Mouse (Mus musculus): ENCODE data around the gene Syn3. TPM values are rescaled to one million over a fixed set of nuclear protein-coding genes. Genes with fewer than 3 reads are reported as not detected.

Gene Syn3
- polyA plus RNA-seq, 1 experiment from 2014 or later, result 4.9 TPM

DNA sequence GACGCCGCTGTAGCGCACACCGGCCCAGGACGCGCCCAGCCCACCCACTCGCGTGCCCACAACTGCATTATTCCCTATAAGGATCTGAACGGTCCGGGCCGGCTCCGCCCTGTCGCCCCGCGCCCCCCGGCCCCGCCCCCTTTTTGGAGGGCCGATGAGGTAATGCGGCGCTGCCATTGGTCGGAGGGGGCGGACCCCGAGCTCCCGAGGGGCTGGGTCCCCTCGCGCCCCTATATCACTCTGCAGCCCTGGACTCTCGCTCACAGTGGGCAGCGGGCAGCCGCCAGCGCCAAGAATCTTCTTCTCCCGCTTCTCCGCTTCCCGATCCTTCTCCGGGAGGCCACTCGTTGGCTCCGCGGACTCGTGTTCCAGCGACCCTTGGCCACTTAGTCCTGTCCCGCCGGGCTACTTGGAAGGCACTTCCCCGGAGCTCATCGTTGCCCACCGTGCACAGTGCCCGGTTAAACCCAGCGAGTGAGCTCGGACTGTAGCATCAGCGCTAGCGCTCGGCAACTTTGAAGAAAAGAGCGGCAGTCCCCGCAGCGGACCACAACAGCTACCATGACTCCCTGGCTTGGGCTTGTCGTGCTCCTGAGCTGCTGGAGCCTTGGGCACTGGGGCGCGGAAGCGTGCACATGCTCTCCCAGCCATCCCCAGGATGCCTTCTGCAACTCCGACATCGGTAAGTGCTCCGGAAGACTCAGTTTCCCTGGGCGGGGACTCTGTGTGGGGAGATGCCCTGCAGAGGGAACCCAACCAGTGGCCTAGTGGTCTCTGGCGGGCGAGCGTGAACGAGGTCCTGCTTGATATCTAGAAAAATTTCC lies 198.2 kb downstream of the Syn3 start, which contains the start of gene Timp3:
Gene Timp3 (plus strand): TSS at position 80 of the 824 bp plus-strand sequence.
- Histone ChIP-seq H3K4me1 (peaks cover 40% of the 10 kb centered on the region), H3K9me3 (no peaks in the 10 kb centered on the region), H3K4me2 (peak within 1 kb of the TSS; percentile 91), H3K4me3 (peak within 1 kb of the TSS; percentile 71), H3K27me3 (no peaks in the 10 kb centered on the region), H3K36me3 (no peaks in the 10 kb centered on the region), H3K9ac (peak within 1 kb of the TSS; percentile 85), H3K27ac (peak within 1 kb of the TSS; percentile 60)
- ATAC-seq (ENCODE audit: insufficient number of reproducible peaks, insufficient read depth, low FRiP score, low TSS enrichment, low read depth), result peak; percentile 74
- under 1% methylated on average over 54 of the region's 65 CpGs for whole genome bisulfite sequencing

DNA sequence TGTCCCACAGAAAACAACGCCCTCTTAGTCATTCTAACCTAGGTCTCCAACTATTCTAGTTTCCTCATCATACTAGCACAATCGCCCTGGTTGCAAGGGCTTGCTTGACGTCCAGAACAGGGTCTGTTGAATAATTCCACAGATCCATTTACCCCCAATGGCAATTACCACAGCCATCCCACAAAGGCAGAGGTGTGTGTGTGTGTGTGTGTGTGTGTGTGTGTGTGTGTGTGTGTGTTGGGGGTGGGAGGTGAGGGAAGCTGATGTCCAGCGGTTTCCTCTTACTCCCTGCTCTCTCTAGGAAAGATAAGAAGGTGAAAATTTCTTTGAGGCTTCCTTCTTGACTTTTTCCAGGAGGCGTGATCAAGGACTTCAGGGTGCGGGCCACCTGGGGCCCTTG lies 198.9 kb downstream of the Syn3 start:
- Histone ChIP-seq H3K27me3 (no peaks in the 10 kb centered on the region), H3K9ac (peak overlapping the region; percentile 85), H3K4me1 (peaks cover 47% of the 10 kb centered on the region), H3K4me3 (peak overlapping the region; percentile 71), H3K9me3 (no peaks in the 10 kb centered on the region), H3K27ac (0 out of 2 replicates have a peak overlapping the region, but pooled peaks have one; percentile 9), H3K36me3 (no peaks in the 10 kb centered on the region), H3K4me2 (peak overlapping the region; percentile 91)
- no peak for ATAC-seq (ENCODE audit: insufficient number of reproducible peaks, insufficient read depth, low FRiP score, low TSS enrichment, low read depth)
- 35% methylated on average over 6 of the region's 6 CpGs for WGBS

DNA sequence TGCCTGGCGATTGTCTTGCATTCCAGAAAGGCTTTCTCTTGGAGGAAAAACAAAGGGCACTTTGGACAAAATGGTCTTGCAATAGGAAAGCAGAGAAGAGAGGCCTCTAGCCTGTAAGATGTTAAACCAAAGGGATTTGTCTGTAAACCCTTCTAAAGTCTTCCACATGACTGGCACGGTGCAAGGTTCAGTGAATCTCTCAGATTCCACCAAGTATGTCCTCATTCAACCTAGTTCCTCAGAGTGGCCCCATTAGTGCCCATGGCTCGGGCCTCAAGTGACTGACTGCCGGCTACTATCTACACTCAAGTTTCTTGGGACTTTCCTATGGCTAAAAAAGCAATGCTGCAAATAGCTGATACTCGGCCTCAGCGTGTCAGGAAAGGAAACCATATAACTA lies 200.4 kb downstream of the Syn3 start:
- peaks cover 47% of the 10 kb centered on the region for H3K4me1 ChIP-seq
- H3K9me3 ChIP-seq, result no peaks in the 10 kb centered on the region
- H3K9ac ChIP-seq, result no peak overlapping the region
- no peaks in the 10 kb centered on the region for H3K36me3 ChIP-seq
- ATAC-seq (ENCODE audit: insufficient number of reproducible peaks, insufficient read depth, low FRiP score, low TSS enrichment, low read depth), result no peak
- H3K27me3 ChIP-seq, result no peaks in the 10 kb centered on the region
- H3K4me3 ChIP-seq, result no peak overlapping the region
- no peak overlapping the region for H3K27ac ChIP-seq
- no peak overlapping the region for H3K4me2 ChIP-seq
- WGBS, result 78% methylated on average over 6 of the region's 6 CpGs

DNA sequence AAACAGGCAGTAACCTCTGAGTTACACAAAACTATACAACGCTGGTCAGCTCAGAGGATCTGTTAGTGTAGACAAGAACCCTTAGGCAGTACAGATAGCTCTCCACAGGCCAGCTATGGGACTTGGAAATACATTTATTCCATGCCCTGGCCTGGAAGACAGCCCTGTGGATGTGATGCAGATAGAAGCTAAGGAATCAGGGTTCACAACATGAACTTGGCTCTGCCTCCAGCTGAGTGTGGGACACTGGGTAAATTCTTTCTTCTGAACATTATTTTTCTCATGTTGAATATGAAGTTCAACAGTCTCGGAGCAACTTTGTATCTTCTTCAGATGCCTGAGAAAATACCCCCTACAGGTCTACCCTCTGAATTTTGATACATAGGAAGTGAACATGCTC lies 201.4 kb downstream of the Syn3 start:
- Histone ChIP-seq H3K4me2 (no peak overlapping the region), H3K27me3 (no peaks in the 10 kb centered on the region), H3K27ac (no peak overlapping the region), H3K9ac (no peak overlapping the region), H3K4me1 (peaks cover 37% of the 10 kb centered on the region), H3K36me3 (no peaks in the 10 kb centered on the region), H3K4me3 (no peak overlapping the region), H3K9me3 (no peaks in the 10 kb centered on the region)
- 84% methylated on average over 2 of the region's 2 CpGs for WGBS
- ATAC-seq (ENCODE audit: insufficient number of reproducible peaks, insufficient read depth, low FRiP score, low TSS enrichment, low read depth), result no peak

DNA sequence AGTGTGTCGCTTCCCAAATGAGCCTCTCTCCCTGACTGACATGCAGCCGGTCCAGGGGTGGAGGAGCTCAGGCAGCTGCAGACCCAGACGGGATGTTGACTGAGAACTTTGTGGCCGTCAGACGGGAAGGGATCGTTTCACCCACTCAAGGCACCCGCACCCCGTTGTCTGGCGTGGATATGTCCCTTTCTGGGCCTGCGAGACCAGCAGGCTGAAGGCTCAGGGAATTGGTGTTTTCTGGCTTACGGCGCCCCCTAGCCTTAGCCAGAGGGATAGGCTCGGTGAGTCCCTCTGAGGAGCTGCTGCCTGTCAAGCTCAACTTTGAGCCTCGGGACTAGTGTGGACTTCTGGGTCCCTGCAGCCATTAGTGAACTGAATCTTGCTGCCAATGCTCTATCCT lies 202.6 kb downstream of the Syn3 start:
- Histone ChIP-seq H3K9me3 (no peaks in the 10 kb centered on the region), H3K9ac (peak overlapping the region; percentile 62), H3K4me1 (peaks cover 28% of the 10 kb centered on the region), H3K27ac (peak overlapping the region; percentile 94), H3K4me2 (peak overlapping the region; percentile 65), H3K27me3 (no peaks in the 10 kb centered on the region), H3K4me3 (peak overlapping the region; percentile 28), H3K36me3 (no peaks in the 10 kb centered on the region)
- 0 out of 2 replicates have a peak, but pooled peaks have one; percentile 12 for ATAC-seq (ENCODE audit: insufficient number of reproducible peaks, insufficient read depth, low FRiP score, low TSS enrichment, low read depth)
- 4% methylated on average over 14 of the region's 14 CpGs for whole genome bisulfite sequencing

DNA sequence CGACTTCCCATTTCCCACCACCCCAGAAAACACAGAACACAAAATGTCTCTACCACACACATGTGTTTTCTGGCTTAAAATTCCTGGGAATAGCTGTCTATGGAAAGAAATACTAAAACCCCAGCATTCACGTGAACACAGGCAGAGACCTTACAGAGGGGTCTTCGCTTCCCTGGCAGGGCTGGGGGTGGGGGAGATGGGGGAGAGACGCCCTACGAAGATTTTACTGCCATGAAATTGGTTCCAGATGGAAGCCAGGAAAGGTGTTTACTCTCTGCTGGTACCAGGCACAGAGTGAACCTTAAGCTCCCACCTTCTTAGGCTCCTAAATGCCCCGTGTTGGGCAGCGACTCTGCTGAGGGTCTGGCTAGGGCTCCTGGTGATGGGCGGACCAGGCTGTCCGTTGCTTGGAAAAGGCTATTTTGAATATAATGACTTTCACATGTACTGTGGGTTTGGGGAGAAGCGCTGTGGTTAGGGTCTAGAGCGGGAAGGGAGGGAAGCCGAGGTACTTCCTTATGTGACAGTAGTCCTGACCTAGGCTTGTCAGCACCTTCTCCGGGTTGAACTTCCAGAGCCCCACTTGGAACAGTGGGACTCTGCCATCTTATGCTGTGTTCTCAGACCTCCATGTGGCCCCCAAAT lies 203.1 kb downstream of the Syn3 start:
- Histone ChIP-seq H3K4me1 (peaks cover 30% of the 10 kb centered on the region), H3K27me3 (no peaks in the 10 kb centered on the region), H3K9me3 (no peaks in the 10 kb centered on the region), H3K36me3 (no peaks in the 10 kb centered on the region), H3K4me2 (peak overlapping the region; percentile 65), H3K9ac (peak overlapping the region; percentile 62), H3K4me3 (peak overlapping the region; percentile 28), H3K27ac (peak overlapping the region; percentile 94)
- WGBS, result 9% methylated on average over 13 of the region's 13 CpGs
- ATAC-seq (ENCODE audit: insufficient number of reproducible peaks, insufficient read depth, low FRiP score, low TSS enrichment, low read depth), result peak; percentile 23

DNA sequence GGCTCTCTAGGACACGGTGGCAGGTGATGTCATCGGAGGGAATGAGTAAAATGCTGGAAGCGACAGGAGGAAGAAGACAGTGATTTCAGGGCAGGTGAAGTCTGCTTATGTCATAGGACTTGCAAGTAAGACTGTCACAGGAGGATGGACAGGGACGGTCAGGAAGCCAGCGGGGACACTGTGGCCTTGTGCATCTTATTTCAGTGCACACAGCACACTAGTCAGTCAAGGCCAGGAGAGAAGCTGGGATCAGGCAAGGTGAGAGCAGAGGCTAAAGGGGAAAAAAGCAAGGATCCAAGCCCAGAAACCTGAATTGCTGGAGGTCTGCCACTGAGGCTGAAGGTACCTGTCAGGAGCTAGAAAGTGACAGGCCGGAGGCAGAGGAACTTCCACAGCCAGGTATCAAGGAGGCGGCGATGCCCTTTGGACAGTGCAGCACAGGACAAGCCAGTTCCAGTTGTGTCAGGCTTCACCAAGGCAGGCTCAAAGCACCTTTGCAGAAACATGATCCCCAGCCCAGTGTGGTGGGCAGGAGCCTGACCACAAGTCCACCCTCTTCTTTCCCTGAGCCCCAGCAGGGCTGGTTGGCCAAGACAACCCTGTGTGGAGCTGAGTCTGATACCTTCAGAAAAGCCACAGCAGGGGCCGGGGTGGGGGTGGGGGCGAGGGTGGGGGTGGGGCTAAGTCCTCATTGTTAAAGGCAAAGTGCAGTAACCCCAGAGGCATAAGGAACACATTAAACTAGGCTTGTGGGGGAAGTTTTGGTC lies 203.9 kb downstream of the Syn3 start:
- Histone ChIP-seq H3K9ac (0 out of 2 replicates have a peak overlapping the region, but pooled peaks have one; percentile 16), H3K4me3 (no peak overlapping the region)
- 49% methylated on average over 10 of the region's 10 CpGs for whole genome bisulfite sequencing

DNA sequence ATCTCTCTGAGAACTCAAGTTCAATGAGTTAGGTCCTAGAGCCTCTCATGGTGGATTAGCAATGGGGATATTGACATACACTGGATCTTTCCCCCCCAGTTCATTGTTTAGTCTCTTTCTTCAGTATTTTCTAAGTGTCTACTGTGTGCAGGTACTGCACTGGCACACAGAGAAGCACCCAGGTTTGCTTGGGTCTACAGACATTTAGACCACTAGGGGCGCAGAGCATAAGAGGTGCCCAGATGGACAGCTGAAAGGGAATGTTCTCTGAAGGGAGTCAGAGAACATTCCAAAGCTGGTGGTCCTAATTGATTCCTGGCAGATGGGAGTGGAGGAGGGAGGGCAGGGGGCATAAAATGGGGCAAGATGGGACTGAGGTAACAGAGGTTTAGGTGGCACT lies 204.8 kb downstream of the Syn3 start:
- H3K9ac ChIP-seq, result no peak overlapping the region
- no peaks in the 10 kb centered on the region for H3K36me3 ChIP-seq
- no peak overlapping the region for H3K4me2 ChIP-seq
- no peaks in the 10 kb centered on the region for H3K9me3 ChIP-seq
- H3K4me3 ChIP-seq, result no peak overlapping the region
- no peaks in the 10 kb centered on the region for H3K27me3 ChIP-seq
- peak overlapping the region; percentile 94; the same call in 1 of the 2 replicates for H3K27ac ChIP-seq
- H3K4me1 ChIP-seq, result peaks cover 36% of the 10 kb centered on the region
- 85% methylated on average over 1 of the region's 1 CpGs for WGBS
- no peak for ATAC-seq (ENCODE audit: insufficient number of reproducible peaks, insufficient read depth, low FRiP score, low TSS enrichment, low read depth)

More for the DNA sequence above, 203.9 kb downstream of the Syn3 start:
- ATAC-seq (ENCODE audit: insufficient number of reproducible peaks, insufficient read depth, low FRiP score, low TSS enrichment, low read depth), result peak; percentile 60
- Histone ChIP-seq H3K27ac (peak overlapping the region; percentile 94), H3K4me1 (peaks cover 36% of the 10 kb centered on the region), H3K27me3 (no peaks in the 10 kb centered on the region), H3K4me2 (peak overlapping the region; percentile 65), H3K36me3 (no peaks in the 10 kb centered on the region), H3K9me3 (no peaks in the 10 kb centered on the region)

DNA sequence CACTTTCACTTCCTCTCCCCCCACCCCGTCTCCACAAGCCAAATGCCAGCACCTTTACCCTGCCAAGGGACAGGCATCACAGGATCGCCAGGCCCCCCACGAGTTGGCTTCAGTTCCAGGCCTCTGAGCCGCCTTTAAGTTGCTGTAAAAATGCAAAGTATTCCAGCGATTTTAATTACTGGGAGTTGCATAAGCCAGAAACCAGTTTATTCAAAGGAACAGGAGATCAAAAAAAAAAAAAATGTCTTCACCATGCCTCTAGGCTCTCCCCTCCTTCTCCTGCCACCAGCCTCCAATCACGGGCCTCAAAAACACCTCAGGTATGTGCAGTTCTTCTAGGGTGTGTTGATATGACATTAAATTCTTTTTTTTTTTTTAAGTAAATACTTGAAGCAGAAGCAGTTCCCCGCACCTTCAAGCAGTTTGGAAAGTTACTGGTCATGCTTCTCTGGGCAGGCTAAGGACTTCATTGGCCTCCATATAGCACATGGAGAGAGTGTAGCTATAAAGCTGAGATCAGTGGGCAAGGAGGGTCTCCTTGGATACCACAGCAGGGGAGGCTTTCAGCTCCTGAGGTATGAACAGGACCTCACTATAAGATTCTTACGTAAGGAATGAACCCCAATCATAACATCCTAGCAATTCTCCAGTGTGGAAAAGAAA lies 208.5 kb downstream of the Syn3 start:
- H3K9ac ChIP-seq, result no peak overlapping the region
- ATAC-seq (ENCODE audit: insufficient number of reproducible peaks, insufficient read depth, low FRiP score, low TSS enrichment, low read depth), result no peak
- no peaks in the 10 kb centered on the region for H3K27me3 ChIP-seq
- 54% methylated on average over 8 of the region's 8 CpGs for WGBS
- peak overlapping the region; percentile 48; the same call in 1 of the 2 replicates for H3K27ac ChIP-seq
- no peak overlapping the region for H3K4me2 ChIP-seq
- H3K4me3 ChIP-seq, result no peak overlapping the region
- no peaks in the 10 kb centered on the region for H3K36me3 ChIP-seq
- H3K4me1 ChIP-seq, result peaks cover 25% of the 10 kb centered on the region
- H3K9me3 ChIP-seq, result no peaks in the 10 kb centered on the region

DNA sequence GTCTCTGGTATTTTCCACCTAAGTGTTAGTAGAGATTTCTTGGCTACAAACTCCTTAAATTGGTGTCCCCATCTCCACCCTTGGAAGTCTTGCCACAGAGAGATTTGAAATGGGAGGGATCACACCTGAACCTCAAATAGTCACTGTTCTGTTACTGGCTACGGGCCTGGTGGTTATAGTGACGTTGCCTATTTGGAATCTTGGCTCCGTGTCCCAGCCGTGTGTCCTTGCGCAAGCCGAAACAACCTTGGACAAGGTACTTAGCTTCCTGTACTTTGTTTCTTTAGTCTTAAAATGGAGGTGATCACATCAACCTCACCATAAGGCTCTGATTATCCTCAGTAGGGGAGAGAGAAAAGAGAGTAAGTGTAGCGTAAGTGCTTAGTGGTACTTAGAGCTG lies 212.2 kb downstream of the Syn3 start:
- Histone ChIP-seq H3K27ac (no peak overlapping the region), H3K9me3 (no peaks in the 10 kb centered on the region), H3K27me3 (no peaks in the 10 kb centered on the region), H3K4me3 (no peak overlapping the region), H3K9ac (no peak overlapping the region), H3K4me1 (peaks cover 9% of the 10 kb centered on the region; the same call in 1 of the 2 replicates), H3K4me2 (no peak overlapping the region), H3K36me3 (no peaks in the 10 kb centered on the region)
- ATAC-seq (ENCODE audit: insufficient number of reproducible peaks, insufficient read depth, low FRiP score, low TSS enrichment, low read depth), result no peak
- WGBS, result 91% methylated on average over 7 of the region's 7 CpGs

DNA sequence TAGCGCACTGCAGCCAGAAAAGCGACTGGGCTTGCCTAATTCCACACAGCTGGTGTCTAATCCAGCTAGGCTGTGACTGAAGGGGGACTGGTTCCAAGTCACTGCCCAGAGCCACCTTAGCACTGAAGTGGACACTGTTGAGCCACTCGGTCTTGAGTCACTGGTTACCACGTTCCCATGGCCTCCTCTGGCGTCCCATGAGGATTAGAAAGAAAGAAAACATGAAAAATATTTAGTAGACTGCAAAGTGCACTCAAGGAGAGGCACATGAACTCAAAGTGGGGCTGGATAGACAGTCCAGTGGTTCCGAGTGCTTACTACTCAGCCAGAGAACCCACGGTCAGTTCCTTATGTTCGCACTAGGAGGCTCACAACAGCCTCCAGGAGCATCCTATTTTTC lies 217.5 kb downstream of the Syn3 start:
- Histone ChIP-seq H3K4me3 (no peak overlapping the region), H3K36me3 (no peaks in the 10 kb centered on the region), H3K9me3 (no peaks in the 10 kb centered on the region), H3K27me3 (no peaks in the 10 kb centered on the region), H3K4me1 (peaks cover 24% of the 10 kb centered on the region), H3K27ac (no peak overlapping the region), H3K4me2 (no peak overlapping the region), H3K9ac (no peak overlapping the region)
- WGBS, result 85% methylated on average over 8 of the region's 8 CpGs
- no peak for ATAC-seq (ENCODE audit: insufficient number of reproducible peaks, insufficient read depth, low FRiP score, low TSS enrichment, low read depth)

Measured in embryonic facial prominence, embryonic 13.5 days (tissue).